Mouse (Mus musculus) urinary bladder, postnatal 14 days (tissue): Measurements from ENCODE around the gene Adh7.

Source experiments
- DNase-seq: peaks from one replicate; pipeline ENCODE4 v3.0.0; 2021; ENCODE audit warnings: low spot score

The Adh7 gene

DNA sequence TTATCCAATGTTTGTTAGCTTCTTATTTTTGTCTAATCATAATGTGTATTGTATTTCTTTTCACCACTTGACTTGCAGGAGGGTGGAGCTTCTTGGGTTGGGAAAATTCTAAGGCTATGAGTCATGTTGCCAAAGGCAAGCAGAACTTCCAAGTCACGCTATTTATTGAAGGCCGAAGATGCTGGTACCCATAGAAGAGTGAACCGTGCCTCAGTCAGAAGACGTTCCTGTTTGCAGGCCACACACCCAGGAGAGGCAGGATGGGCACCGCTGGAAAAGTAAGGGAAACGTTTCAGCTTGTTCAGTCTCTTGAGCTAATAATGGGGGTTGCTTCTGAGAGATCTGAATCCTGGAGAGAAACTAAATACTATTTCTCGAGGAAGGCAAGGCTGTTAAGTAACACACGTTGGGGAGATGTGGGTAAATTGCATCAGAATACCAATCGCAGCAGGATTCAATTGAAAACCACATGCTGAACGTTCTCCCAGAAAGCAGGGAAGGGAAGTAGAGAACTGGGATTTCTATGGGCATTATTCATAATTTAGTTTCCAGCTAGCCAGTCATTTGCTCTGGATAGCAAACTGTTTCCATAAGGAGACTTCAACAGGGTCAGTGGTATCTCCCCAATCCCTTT lies at the start of gene Adh7:
TSS of gene Adh7 (plus strand) at position 130 of the 634 bp plus-strand sequence.
- no peak for DNase-seq

DNA sequence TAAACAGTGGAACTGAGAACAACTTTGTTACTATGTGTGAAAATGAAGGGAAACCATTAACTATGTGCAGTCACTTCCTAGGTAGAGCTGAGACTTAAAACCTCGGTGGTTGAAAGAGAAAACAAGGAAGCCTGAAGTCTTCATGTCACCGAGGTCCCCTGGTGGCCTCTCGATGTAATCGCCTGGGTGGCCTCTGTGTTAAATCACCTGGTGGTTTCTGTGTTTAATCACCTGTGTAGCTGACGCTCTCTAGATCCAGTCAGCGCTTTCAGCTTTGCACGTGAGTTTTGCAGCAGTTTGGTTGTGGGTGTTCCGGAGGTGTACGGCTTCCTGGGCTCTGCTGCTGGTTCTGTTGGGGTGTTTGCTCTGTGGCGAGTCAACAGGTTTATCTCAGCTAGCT lies 44.3 kb upstream of the Adh7 start:
- no peak for DNase-seq

DNA sequence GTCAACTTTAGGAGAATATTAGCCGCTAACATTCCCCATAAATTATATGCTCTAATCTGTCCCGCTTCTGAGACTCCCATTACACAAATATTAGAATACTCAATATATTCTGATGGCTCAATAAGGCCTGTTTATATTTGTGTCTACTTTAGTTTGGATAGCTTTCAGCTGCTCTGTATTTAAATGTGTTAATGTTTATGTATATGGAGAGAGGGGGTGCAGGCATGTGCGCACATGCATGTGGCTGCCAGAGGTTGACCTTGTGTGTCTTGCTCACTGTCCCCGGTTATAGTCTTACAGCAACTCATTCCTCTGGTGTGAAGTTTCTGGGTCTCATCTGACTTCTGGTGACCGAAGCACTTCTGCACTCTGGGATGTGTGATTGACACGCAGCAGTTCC lies 42.0 kb upstream of the Adh7 start:
- DNase-seq, result no peak

DNA sequence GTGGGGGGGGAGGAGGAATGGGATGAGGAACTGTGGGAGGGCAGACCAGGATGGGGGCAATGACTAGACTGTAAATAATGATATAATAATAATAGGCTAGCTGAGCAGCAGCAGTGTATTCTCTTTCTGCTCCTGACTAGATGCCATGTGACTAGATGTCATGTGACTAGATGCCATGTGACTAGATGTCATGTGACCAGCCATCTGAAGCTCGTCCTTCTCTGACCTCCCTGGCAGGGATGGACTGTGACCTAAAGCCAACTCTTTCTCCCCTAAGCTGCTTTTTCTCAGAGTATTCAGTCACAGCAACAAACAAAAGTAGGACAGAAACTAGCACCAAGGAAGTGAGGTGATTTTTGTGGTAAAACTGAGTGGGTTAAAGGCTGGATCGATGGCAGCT lies 35.5 kb upstream of the Adh7 start:
- no peak for DNase-seq

DNA sequence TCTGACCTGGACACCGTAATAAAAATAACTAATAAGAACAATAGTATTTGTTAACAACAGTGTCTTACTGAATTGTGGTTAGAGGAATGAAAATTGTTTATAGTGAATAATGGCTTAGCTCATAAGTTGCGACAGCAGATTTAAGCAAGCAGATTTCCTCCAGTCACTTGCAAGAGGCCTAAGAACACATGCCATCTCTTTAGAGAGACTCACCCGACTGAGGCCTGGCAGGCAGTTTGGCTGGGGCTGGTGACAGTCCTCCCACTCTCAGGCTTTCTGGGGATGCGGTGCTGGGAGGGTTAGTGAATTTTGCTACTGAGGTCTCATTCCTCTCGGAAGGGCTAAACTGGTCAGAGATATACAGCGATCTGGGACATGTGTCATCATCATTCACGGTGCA lies 34.2 kb upstream of the Adh7 start:
- no peak for DNase-seq

DNA sequence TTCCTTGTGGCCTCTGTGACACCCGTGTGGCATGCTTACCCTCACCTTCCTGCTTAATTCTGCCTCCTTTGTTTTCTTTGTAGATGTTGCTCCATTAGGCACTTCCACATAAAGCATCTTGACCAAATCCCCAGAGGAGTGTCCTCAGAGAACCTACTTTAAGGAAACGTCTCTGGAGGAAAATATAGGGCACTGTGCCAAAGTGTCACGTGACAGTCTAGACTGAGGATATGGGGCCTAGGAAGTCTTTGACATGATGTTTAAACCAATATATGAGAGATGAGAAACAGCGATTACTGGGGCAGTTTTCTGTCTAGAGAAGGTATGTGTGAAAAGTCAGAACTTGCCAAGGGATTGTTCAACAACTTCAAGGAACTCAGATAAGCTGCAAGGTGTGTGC lies 32.3 kb upstream of the Adh7 start:
- peak; percentile 65 for DNase-seq

DNA sequence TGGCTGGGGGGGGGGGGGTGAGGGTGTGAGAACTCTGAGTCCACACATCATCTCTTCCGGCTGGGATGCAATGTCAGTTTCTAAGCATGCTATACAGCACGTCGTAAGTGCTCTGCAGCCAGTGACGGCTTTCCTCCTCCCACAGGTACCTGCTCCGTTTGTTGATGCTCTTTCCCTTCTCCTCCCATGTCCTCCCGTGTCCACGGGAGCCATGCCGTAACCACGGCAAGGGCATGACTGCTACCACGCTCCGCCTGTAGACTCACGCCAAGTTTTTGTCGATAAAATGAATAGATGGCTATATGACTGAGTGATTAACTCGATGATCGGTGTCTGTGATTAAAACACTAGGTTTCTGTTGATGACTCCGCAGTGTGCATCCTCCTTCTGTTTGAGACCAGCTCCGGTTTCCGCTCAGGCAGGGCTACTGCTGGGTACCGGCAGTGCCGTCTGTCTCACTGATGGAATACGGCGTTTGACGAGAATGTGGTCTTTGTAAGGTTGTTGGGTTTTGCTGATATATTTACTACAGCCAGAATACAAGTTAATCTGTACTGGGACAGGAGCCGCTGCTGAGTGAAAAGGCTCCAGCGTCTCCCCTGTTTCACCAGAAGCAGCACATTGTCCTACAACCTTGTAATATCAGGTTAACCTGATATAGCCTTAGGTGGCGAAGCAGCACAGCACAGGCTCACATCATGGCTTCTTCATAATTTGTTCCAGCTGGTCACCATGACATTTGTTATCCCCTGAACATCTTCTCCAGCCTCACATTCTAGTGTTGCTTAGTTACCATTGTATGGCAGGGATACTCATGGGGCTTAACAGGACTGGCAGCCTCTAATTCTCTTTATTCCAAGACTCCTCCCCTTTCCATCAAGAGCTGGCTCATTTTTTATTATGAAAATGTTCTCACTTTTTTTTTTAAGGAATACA lies 31.3 kb upstream of the Adh7 start:
- DNase-seq, result no peak

DNA sequence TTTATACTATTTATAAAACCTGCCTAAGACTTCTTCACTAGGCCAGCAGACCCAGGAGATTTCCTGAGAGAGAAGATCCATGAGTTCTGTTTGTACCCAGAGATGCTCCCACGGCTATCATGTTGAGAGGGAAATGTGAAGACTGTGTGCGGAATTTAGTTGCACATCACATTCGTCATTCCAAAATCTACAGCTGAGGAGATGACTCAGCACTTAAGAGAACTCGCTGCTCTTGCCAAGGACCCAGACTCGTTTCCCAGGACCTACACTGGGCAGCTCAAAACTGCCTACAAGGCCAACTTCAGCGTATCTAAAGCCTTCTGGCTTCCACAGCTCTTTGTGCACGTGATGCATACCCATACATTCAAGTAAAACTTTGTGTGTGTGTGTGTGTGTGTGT lies 25.3 kb upstream of the Adh7 start:
- no peak for DNase-seq

DNA sequence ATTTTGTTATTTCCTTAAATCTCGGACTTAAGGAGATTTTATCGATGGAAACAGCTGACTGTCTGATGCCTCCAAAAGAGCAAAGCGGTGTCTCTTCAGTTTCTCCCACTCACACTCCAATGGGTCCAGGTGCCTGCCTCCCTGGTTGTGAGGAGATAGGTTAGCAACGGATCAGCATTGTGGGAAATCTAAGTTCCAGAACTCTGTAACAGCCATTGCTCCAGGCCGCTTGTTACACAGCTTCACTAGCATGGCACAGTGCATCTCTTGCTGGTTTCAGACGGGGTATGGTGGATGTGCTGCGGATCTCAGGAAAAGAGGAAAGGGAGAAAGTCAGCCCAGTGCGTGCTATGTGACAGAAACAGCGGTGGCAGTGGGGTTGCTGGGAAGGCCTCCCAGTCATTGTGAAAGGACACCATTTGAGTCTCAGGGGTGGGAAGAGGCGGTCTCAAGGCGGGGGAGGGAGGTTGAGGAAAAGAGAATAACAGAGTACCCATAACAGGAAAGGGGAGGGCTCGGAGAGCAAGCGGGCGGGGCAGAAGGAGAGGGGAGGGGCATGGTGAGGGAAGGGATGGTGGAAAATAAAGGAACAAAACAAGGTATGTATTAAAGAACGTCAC lies 23.8 kb upstream of the Adh7 start, which contains the start of gene 4930579F01Rik:
TSS of gene 4930579F01Rik (minus strand) at position 143 of the 620 bp plus-strand sequence.
- DNase-seq, result no peak

DNA sequence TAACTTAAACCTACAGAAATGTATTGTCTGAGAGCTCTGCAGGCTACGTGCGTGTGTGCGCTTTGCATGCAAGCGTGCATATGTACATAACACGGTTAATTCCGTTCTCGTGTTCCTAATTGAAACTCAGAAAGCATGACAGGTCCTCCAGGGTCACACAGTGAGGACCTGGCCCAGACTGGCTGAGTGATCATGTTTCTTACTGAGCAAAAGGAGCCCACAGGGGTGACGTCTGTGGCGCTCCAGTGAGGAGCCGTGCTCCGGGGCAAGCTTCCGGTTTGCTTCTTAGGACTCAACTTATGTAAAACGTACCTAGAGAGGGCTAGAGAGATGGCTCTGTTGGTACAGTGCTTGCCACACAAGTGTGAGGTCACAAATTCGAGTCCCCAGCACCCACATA lies 20.5 kb upstream of the Adh7 start:
- no peak for DNase-seq

DNA sequence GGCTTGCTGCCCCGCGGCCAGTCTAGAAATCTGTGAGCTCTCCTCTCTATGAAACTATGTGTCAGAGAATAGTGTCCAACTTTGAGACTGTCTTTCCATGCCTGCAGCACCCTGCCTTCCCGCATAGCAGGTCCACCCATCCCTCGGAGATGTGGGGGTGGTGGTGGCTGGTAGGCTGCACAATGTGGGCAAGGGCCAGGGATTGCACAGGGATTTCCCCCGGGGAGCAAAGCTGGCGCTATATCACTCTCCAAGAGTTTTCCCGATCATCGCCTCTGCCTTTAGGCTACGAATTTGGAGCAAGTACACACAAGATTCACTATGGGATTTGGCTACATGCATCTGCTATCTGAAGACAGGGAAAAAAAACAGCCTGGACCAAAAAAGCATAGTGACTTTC lies 20.0 kb upstream of the Adh7 start:
- DNase-seq, result no peak

DNA sequence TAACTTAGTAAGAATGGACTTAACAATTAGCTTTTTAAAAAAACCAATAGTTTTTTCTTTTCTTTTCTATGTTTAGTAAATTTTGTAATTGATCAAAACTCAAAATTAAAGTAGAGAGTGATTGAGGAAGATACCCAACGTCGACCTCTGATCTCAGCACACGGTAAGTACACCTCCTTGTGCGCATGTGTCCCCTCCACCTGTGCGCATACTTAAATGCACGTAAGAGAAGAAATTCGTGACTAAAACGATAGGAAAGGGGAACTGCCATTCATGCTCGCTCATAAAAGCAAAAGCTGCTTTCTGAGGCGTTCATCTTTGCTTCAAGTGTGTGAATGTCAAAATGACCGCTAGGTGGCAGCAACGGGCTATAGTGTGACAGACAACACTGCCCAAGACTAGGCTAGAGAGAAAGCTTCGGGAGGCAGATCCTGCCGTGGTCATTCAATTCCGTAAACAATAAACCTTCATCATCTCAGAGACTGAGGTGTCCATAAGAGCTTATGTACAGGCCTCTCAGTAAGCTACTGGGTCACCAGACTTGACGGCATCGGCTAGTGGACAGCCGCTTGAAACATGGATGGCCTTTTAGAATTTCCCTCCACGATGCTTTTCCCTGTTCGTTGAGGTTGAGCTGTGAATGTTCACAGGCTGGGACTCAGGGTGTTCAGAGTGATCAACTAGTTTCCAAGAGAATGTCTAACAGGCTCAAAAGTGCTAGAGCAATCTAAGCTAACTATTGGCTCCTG lies 19.4 kb upstream of the Adh7 start:
- DNase-seq, result peak; percentile 92

DNA sequence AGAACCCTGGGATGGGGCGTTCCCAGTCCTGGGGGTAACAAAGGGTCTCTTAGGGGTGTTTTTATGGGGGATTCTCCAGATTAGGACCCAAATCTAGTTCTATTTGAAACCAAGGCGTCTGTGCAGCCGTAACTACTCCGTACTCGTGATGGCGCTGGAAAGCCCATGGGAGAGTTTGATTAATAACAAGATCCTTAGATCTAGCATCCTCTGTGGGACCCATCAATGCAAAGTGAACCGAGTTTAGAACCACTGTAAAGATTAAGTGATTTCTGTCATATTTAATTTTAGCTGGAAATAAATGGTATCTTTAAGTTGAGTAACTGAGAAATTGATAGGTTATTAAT lies 18.9 kb upstream of the Adh7 start:
- DNase-seq, result no peak

DNA sequence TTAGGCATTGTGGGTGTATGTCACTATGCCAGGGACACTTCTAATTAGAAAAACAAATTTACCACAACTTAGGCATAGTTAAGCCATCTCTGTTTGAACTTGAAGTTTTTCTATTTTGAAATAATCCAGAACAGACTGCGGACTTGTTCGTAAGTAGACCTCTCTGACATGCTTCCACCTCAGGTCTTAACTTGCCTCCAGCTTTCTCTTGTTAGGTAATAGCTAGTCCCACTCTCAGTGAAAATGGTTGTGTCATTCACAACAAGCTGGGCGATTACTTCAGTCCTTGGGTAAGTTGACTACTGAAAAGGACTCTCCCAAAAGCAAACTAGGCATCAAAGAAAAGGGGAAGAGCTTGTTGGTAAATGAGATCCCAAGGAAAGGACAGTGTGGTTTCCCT lies 8.7 kb upstream of the Adh7 start:
- DNase-seq, result no peak

DNA sequence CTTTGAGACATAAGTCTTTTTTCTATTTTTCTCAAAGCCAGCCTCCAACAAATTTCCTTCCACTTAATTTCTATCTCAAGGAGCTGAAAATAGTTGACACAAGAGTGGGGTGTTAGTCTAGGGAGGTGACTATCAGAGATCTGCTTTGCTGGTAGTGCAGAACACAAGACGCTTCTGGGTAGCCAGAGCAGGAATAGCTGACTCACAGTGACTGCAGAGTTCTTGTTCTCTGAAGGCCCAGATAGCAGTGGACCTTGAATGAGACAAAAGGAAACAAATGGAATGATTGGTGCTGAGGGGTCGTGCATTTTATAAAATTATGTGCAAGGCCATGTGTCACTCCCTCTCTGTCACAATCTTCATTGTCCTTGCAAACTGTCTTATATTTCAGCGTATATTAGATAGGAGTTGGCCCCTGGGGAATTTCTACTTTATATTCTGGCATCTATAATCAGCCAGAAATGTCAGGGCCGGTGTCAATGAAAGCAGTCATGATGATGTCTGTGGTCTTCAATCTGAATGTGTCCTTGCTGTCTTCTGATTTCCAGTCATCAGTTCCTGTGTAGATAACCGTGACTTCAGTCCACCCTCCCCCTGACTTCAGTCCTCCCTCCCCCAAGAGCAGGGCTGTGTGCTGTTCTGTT lies 7.0 kb upstream of the Adh7 start:
- DNase-seq, result no peak

DNA sequence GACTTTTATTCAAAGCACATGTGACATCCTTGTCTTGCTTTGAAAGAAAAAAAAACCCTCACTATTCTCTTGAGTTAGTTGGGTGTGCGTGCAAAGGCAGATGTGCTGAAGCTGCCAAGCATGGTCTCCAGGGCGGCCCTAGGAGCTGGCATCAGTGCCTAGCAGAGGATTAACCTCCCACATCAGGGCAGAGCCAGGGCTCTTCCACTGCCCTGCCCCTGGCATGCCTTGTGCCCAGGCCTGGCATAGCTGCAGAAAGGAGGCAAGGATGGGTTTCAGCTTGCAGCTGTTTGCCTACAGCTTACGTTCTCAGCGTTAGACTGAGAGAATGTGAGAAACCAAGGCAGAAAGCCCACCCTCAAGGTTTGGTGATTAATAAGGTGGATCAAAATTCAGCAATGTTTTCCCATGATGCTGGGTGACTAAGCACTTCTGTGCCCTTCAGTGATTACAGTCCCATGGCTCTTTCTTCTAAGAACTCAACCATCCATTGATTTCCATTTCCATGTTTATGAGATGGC lies 5.1 kb upstream of the Adh7 start:
- DNase-seq, result no peak

DNA sequence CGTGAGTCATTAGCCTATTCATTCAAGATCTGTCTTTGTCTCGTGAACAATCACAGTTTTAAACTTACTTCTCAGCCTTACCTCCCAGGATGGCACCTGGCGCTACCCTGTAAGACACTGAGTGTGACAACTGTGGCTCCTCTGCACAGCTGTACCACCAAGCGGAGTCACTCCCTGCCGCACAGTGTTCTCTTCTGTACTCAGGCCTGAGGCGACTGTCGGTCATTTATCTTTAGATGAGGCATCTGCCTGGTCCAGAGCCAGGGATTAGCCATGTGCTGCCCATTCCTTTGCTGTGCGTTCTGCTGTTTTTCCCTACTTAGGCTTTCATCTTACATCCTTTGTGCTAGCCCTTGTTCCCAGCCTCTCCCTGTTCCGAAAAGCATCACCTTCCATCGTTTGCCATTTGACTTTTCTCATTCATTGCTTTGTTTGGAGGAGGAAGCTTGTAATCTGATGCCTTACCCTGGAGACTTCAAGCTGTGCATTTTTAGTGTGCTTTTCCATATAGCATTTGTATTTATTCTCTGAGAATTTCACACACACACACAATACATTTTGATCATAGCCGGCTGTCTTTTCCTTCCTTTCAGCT lies 2.1 kb upstream of the Adh7 start:
- no peak for DNase-seq

DNA sequence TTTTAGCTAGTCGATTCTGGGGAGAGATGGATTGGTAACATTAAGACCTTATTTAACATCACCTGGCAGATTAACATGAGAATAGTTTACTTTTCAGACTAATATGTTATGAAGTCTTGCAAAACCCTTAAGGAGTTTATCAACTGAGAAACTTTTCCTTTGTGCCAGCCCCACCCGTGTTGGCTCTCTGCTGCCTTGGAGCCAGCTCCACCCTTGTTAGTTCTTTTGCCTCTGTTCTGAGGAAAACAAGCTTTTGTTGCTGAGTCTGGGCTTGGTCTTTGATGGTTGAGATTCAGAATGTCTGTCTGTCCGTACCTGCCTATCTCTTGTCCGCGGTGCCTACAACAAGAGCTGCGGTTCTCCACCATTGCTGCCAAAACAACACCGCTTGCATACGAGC lies 1.5 kb upstream of the Adh7 start:
- DNase-seq, result peak; percentile 44

DNA sequence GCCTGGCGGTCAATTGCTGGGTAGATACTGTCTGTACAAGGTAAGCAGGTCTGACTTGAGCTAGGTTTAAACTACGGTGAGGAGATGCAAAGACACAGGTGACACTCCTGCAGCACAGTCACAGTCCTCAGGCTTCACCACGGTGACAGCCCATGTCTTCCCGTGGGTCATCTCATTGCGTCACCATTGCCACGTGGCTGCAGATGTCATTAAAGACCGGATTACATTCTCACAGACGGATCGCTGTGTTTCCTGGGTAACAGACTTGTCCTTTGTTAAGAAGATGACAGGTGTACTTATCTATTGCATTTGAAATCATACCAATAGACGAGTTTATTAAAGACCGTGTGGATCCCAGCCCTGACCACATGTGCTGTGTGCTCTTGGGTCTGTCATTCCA lies 3.6 kb downstream of the Adh7 start:
- DNase-seq, result no peak

DNA sequence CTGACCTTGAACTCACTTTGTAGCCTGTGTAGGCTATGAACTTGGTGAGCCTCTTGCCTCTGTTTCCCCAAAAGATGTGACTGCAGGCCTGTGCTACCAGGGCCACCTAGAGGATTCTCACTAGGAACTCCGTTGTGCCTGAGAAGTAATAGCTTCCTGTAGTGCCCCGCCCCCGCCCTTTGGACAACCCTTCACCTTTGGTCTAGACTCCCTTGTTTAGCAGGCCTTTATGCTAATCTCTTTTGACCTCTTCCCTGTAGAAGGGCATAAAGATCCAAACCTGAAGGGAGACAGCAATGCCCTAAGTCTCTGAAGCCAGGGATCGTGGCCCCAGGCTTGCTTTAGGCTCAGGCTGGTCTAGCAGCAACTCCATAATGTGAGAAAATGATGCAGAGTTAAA lies 5.0 kb downstream of the Adh7 start:
- no peak for DNase-seq

DNA sequence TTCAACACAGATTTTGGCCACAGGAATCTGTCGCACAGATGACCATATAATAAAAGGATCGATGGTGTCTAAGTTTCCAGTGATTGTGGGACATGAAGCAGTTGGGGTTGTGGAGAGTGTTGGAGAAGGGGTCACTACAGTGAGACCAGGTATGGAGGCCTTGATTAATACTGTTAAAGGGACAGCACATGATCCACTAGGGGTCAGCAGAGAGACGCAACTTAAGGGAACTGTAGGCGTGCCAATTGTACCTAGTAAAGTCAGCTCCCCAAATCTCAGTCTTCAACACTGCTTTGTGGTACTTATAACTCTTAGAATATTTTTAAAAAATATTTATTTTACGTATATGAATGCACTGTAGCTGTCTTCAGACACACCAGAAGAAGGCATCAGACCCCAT lies 5.4 kb downstream of the Adh7 start:
- DNase-seq, result peak; percentile 84
